Mouse (Mus musculus) hindbrain, embryonic 13.5 days (tissue): ENCODE results near the gene Olfr1442. TPM values are rescaled to one million over a fixed set of nuclear protein-coding genes. Genes with fewer than 3 reads are reported as not detected.
"Not testable (repeated sequence)": the region's sequence is repeated elsewhere in the genome, so short reads cannot be mapped to it uniquely, and the experiment has no call there.

Source experiments
- ATAC-seq: fragments of 200-750 bp; cut with Nextera tagmentation; 2 replicates; pipeline ENCODE4 v1.8.0; 2017; ENCODE audit warnings: moderate TSS enrichment; ENCODE audit not compliant: low FRiP score
- H3K27ac ChIP-seq: fragments of 300-500 bp; sonication (generic); 2 replicates; pipeline ENCODE4 v1.5.1; 2015; ENCODE audit warnings: inconsistent platforms, mild to moderate bottlenecking, moderate library complexity
- H3K27me3 ChIP-seq: fragments of 300-500 bp; sonication (generic); 2 replicates; pipeline ENCODE4 v1.6.1; 2015; ENCODE audit warnings: mild to moderate bottlenecking, inconsistent platforms
- H3K36me3 ChIP-seq: fragments of 300-500 bp; sonication (generic); 2 replicates; pipeline ENCODE4 v1.6.1; 2015; ENCODE audit warnings: mild to moderate bottlenecking, inconsistent platforms
- H3K4me1 ChIP-seq: fragments of 300-500 bp; sonication (generic); replicated peaks from 2 replicates; pipeline ENCODE4 v1.6.1; 2015; ENCODE audit warnings: inconsistent platforms
- H3K4me2 ChIP-seq: fragments of 300-500 bp; sonication (generic); 2 replicates; pipeline ENCODE4 v1.6.1; 2015; ENCODE audit warnings: inconsistent platforms, mild to moderate bottlenecking, moderate library complexity
- H3K4me3 ChIP-seq: fragments of 300-500 bp; sonication (generic); 2 replicates; pipeline ENCODE4 v1.5.1; 2015; ENCODE audit warnings: mild to moderate bottlenecking, inconsistent platforms
- H3K9ac ChIP-seq: fragments of 300-500 bp; sonication (generic); 2 replicates; pipeline ENCODE4 v1.6.1; 2015; ENCODE audit warnings: mild to moderate bottlenecking, inconsistent platforms
- H3K9me3 ChIP-seq: fragments of 300-500 bp; sonication (generic); 2 replicates; pipeline ENCODE4 v1.6.1; 2016; ENCODE audit warnings: inconsistent platforms
- WGBS: fragments of 180-500 bp; shearing (Covaris S2); methylation state at CpG from one replicate; pipeline ENCODE4 v1.1.7; 2015; 5-methylcytosine and 5-hydroxymethylcytosine counted together
- polyA plus RNA-seq: library from polyadenylated mRNA; unstranded; fragments of >200 nt; fragmentation: Nextera tagmentation; extraction: Ambion mirVana; gene quantifications from 2 replicates; pipeline ENCODE4 v1.2.1, GENCODE M21; 2015

Gene Olfr1442
- polyA plus RNA-seq, result not detected in 2 replicates

DNA sequence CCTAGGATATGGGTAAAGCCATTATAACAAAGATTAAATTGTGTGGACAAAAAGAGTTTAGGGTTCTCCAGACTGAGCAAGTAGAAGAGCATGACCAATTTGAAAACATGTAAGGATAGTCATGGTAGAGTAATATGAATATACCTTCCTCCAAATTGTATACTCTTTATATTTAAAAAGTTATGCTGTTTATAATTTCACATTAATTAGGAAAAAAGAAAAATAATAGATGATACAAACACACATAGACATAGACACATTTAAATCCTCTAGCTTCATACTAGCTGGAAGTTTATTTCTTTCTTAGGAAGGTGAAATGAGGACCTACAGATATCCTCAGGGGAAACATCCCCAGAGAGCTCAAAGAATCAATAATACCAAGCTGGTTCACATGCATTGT, at the start of gene Olfr1442:
Olfr1442 (plus strand) TSS at position 301 of the 400 bp plus-strand sequence.
- no peak for ATAC-seq
- Histone ChIP-seq H3K4me1 (no peaks in the 10 kb centered on the region), H3K36me3 (no peaks in the 10 kb centered on the region), H3K4me3 (no peak within 1 kb of the TSS), H3K4me2 (no peak within 1 kb of the TSS), H3K9me3 (no peaks in the 10 kb centered on the region), H3K27me3 (no peaks in the 10 kb centered on the region), H3K9ac (no peak within 1 kb of the TSS), H3K27ac (no peak within 1 kb of the TSS)

DNA sequence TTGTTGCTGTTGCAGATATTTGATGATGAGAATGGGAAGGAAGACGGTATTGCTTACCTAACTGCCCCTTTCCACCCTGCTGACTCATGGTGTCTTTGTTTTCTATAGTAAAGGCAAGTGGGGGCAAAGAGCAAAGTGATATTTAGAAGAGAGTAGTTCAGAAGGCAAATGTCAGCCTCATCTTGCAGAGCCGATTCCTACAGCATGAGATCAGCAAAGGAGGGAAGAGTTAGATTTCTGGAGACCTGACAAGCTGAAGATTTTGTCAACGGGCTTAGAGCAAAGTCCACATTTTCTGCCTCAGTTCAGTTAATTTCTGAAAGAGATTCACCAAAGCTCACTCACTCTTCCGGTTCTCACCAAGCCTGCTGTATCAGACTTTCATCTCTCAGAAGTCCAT, 37.1 kb upstream of the Olfr1442 start, which contains the start of gene Glyat:
Glyat (plus strand) TSS at position 133 of the 400 bp plus-strand sequence.
- Histone ChIP-seq H3K4me1 (no peaks in the 10 kb centered on the region), H3K27me3 (no peaks in the 10 kb centered on the region), H3K4me3 (no peak within 1 kb of the TSS), H3K27ac (no peak within 1 kb of the TSS), H3K4me2 (no peak within 1 kb of the TSS), H3K9me3 (no peaks in the 10 kb centered on the region), H3K9ac (no peak within 1 kb of the TSS), H3K36me3 (no peaks in the 10 kb centered on the region)
- no peak for ATAC-seq
- 86% methylated on average over 4 of the region's 4 CpGs for WGBS

DNA sequence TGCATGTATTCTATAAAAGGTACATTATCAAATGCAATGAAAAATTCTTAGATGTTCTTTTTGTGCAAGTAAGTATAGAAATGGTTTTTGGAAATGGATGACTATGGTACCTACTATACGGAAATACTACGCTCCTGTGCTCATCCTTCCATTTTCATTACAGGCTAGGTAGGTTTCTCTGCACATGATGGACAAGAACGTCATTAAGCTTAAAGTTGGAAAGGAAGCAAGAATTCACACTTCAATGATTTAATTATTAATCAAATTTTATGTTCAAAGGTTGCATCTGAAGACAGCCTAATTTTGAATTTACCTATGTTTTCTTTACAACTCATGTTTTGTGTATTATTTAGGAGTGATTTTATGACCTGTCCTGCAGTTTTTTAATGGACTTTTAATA, 36.0 kb upstream of the Olfr1442 start:
- no peak overlapping the region for H3K4me2 ChIP-seq
- WGBS, result 92% methylated on average over 3 of the region's 3 CpGs
- no peaks in the 10 kb centered on the region for H3K9me3 ChIP-seq
- no peak overlapping the region for H3K27ac ChIP-seq
- ATAC-seq, result no peak
- H3K4me1 ChIP-seq, result no peaks in the 10 kb centered on the region
- H3K4me3 ChIP-seq, result no peak overlapping the region
- no peaks in the 10 kb centered on the region for H3K36me3 ChIP-seq
- no peak overlapping the region for H3K9ac ChIP-seq
- H3K27me3 ChIP-seq, result no peaks in the 10 kb centered on the region

DNA sequence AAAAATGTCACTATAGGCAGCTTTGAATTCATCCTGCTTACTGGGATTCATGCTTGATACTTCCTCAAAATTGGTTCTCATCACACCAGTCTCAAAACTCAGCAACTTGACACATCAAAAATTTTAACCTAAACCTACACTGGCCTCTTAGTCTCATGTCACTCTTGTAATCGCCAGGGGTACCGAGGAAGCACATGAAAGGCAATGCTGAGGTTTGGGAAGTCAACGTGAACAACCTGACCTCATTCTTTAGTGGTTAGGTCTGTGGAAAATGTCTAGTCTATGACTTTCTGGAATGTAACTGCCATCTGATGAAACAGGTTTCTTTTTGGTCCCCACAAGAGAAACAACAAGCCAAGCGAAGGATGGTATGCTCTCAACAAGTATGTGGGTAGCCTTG, 35.3 kb upstream of the Olfr1442 start:
- Histone ChIP-seq H3K9ac (no peak overlapping the region), H3K27me3 (no peaks in the 10 kb centered on the region), H3K4me1 (no peaks in the 10 kb centered on the region), H3K27ac (no peak overlapping the region), H3K9me3 (no peaks in the 10 kb centered on the region), H3K4me3 (no peak overlapping the region), H3K36me3 (no peaks in the 10 kb centered on the region), H3K4me2 (no peak overlapping the region)
- WGBS, result 91% methylated on average over 4 of the region's 4 CpGs
- no peak for ATAC-seq

DNA sequence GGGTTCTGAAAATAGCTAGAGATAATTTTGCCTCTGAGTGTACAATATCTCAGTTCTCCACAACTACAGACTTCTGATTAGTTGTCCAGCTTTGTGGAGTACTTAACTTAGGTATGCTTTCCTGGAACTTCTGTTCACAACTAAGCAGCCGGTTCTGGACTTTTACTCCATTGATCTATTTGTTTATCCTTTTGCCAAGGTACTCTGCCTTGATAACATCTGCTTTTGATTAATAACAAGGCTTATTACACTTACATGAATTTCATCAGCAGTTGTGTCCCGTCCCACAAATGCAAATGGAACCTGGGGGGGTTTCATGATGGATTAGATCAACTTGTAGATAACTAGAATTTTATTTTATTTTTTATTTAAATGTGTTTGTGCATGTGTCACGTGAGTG, 33.4 kb upstream of the Olfr1442 start:
- no peaks in the 10 kb centered on the region for H3K27me3 ChIP-seq
- WGBS, result 70% methylated on average over 3 of the region's 3 CpGs
- H3K4me2 ChIP-seq, result no peak overlapping the region
- no peak overlapping the region for H3K27ac ChIP-seq
- no peaks in the 10 kb centered on the region for H3K36me3 ChIP-seq
- no peaks in the 10 kb centered on the region for H3K9me3 ChIP-seq
- H3K4me1 ChIP-seq, result no peaks in the 10 kb centered on the region
- ATAC-seq, result no peak
- no peak overlapping the region for H3K9ac ChIP-seq
- H3K4me3 ChIP-seq, result no peak overlapping the region

DNA sequence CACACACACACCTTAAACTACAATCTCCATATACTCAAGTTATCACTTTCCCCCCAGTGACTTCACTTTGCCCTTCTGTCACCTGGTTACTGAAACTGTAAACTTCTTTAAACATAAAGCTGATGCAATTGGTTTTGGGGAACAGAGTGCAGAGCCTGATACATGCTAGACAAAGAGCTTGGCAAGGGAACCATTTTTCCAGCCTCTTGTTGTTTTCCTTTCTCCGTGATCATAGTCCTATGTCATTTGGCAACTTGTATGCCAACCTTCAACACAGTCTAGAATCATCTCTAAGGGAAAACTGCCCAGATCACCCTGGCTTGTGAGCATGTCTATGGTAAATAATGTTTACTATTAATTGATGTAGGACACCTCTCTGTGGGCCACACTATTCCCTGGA, 32.2 kb upstream of the Olfr1442 start:
- no peaks in the 10 kb centered on the region for H3K36me3 ChIP-seq
- no peaks in the 10 kb centered on the region for H3K9me3 ChIP-seq
- 88% methylated on average over 1 of the region's 1 CpGs for WGBS
- no peaks in the 10 kb centered on the region for H3K27me3 ChIP-seq
- ATAC-seq, result no peak
- no peak overlapping the region for H3K9ac ChIP-seq
- H3K4me1 ChIP-seq, result no peaks in the 10 kb centered on the region
- H3K27ac ChIP-seq, result no peak overlapping the region
- no peak overlapping the region for H3K4me3 ChIP-seq
- no peak overlapping the region for H3K4me2 ChIP-seq

DNA sequence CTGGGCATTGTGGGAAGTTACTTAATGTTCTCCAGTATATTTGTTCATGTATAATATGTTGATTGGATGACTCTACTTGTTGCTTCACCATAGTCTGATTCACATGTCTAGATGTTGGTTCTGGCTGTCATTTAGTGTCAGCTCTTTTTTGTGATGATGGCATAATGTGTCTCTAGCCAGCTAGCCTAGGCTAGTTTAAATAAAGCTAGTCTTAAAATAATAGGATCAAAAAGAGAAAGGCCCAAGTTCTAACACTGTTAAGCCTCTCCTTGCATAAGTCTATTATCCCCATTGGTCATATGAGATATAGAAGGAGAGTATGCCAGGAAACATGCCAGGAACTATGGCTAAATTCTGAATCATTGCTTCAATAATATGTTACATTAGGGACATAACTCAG, 20.7 kb upstream of the Olfr1442 start:
- no peaks in the 10 kb centered on the region for H3K4me1 ChIP-seq
- ATAC-seq, result no peak
- no peak overlapping the region for H3K27ac ChIP-seq
- no peak overlapping the region for H3K4me3 ChIP-seq
- no peaks in the 10 kb centered on the region for H3K36me3 ChIP-seq
- no peak overlapping the region for H3K9ac ChIP-seq
- no peak overlapping the region for H3K4me2 ChIP-seq
- H3K27me3 ChIP-seq, result no peaks in the 10 kb centered on the region
- no peaks in the 10 kb centered on the region for H3K9me3 ChIP-seq

DNA sequence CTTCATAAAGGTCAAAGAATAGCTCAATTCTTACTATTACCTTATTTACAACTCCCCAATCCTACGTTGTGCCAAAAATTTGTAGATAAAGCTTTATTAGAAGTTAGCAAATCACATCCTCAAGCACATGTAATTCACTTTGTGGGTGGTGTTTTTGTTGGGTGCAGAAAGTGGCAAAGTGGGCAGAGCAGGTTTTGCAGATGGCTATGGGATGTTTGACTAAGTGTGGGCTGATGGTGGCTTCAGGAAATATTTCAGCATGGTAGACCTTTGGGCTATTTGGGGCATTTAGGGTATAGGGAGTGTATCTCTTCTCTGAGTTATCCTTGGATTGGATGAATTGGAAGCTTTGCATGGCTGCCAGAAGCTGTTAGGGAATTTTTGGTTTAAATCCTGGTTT, 4.1 kb upstream of the Olfr1442 start:
- no peak overlapping the region for H3K4me2 ChIP-seq
- no peaks in the 10 kb centered on the region for H3K27me3 ChIP-seq
- 87% methylated on average over 1 of the region's 1 CpGs for WGBS
- no peak for ATAC-seq
- H3K4me1 ChIP-seq, result no peaks in the 10 kb centered on the region
- no peaks in the 10 kb centered on the region for H3K36me3 ChIP-seq
- H3K9ac ChIP-seq, result no peak overlapping the region
- no peak overlapping the region for H3K4me3 ChIP-seq
- H3K27ac ChIP-seq, result no peak overlapping the region
- H3K9me3 ChIP-seq, result 0 out of 2 replicates have a peak, but pooled peaks cover 3% of the 10 kb centered on the region

DNA sequence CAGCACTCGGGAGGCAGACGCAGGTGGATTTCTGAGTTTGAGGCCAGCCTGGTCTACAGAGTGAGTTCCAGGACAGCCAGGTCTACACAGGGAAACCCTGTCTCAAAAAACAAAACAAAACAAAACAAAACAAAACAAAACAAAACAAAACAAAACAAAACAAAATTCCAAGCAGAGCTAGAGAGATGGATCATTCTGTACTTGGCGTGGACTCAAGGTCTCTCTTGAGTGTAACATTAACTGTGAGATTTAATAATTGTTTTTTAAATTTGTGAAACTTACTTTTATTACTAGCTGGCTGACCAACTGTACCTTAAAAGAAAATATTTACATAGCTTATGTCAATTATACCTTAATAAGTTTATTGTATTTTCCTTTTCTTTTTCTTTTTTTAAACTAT, 1.6 kb upstream of the Olfr1442 start:
- not testable (repeated sequence) for H3K9ac ChIP-seq, H3K4me1 ChIP-seq, H3K27ac ChIP-seq, H3K4me2 ChIP-seq, H3K9me3 ChIP-seq, ATAC-seq, H3K4me3 ChIP-seq, H3K27me3 ChIP-seq, H3K36me3 ChIP-seq
- 95% methylated on average over 3 of the region's 3 CpGs for WGBS

DNA sequence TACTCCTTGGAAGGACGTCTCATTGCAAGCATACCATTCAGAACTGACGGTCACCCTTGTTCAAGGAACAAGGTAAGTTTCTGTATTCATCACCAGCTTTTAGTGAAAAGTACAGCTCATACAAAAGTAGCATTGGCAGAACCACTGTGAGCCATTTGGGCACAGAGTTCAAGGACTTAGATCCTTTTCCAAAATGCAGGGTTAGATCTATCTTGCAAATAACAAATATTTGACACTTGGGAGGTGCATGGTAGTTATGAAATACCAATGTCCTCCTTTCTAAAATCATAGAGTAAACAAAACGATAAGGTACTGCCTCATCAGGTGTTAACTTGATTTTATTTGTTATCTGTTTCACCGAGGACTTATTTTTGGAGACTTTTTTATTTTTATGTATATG, 812 bp downstream of the Olfr1442 start:
- Histone ChIP-seq H3K9me3 (no peaks in the 10 kb centered on the region), H3K36me3 (no peaks in the 10 kb centered on the region), H3K27me3 (no peaks in the 10 kb centered on the region), H3K4me3 (no peak overlapping the region), H3K4me1 (no peaks in the 10 kb centered on the region), H3K4me2 (no peak overlapping the region), H3K9ac (no peak overlapping the region), H3K27ac (no peak overlapping the region)
- no peak for ATAC-seq
- 86% methylated on average over 4 of the region's 4 CpGs for WGBS

DNA sequence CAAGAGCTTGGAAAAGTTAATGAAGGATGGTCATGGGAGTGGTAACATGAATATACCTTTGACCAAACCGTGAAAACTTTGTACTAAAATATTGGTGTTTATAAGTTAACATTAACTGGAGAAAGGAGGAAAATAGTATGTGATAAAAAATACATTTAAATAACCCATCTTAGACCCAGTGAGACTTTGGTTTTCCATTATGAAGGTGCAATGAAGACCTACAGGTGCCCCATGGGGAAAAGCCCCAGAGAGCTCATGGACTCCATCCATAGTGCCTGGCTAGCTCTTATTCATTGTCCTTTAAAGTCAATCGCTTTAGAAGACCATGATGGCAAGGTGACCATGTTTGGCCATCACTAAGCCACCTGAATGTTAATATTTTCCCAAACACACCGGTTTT, 7.6 kb downstream of the Olfr1442 start, which contains the start of gene Olfr1443:
Olfr1443 (plus strand) TSS at position 301 of the 400 bp plus-strand sequence.
- Histone ChIP-seq H3K9ac (no peak within 1 kb of the TSS), H3K27me3 (no peaks in the 10 kb centered on the region), H3K4me1 (no peaks in the 10 kb centered on the region), H3K9me3 (no peaks in the 10 kb centered on the region), H3K4me3 (no peak within 1 kb of the TSS), H3K4me2 (no peak within 1 kb of the TSS), H3K27ac (no peak within 1 kb of the TSS), H3K36me3 (no peaks in the 10 kb centered on the region)
- WGBS, result 82% methylated on average over 3 of the region's 3 CpGs
- ATAC-seq, result no peak

DNA sequence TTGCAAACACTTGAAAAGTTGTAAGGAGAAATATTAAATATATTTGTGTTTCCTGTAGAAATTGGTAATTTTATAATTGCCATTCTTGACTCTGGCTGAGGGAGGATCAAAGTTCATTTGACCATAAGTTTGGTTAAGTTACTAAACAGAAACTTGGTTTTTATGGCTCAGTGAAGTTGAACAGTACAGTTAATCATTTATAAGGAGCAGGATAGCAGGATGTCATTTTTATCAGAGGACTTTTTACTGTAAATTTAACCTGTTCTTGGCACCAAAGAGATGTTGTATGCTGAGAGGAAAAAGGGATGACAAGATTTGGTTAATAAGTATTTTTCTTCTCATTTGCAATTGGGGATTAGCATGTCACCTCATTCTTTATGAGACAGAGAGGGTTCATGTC, 14.4 kb downstream of the Olfr1442 start:
- Histone ChIP-seq H3K4me2 (no peak overlapping the region), H3K27me3 (no peaks in the 10 kb centered on the region), H3K9me3 (no peaks in the 10 kb centered on the region), H3K36me3 (no peaks in the 10 kb centered on the region), H3K4me3 (no peak overlapping the region), H3K9ac (no peak overlapping the region), H3K27ac (no peak overlapping the region), H3K4me1 (no peaks in the 10 kb centered on the region)
- ATAC-seq, result no peak

DNA sequence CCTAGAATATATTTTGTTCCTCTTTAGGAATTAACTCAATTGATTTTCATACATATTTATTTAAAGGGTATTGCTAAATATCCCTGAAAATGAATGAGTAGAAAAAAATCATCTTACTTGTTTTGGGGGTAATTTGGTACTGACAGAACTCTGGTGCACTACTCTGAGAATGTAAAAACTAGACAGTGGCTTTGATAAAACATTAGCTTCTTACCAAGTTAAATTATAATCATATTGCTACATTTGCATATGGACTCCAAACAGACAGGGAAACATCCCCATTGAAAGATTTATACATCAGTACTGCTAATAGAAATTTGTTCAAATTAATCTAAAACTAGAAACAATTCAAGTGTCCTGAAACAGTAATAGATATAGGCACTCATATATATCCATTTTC, 15.0 kb downstream of the Olfr1442 start:
- H3K9me3 ChIP-seq, result no peaks in the 10 kb centered on the region
- H3K4me2 ChIP-seq, result no peak overlapping the region

DNA sequence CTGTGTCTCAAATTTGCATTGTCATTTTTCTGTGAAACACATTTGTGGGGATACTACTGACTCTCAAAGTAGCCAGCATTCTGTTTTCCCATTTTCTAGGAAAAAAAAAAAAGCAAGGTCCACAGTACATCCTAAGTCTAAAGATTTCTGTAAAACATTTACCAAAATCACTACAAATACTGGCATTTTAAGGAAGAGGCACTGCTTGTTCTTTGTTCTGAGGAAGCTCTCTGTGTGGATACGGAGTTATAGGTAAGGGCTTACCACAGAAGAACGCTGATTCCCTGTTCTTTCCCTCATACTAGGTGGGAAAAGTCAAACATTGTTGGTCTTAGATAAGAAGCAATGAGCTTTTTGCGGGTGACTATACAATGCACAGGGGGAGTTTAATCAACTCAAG, 25.4 kb downstream of the Olfr1442 start, which contains the start of gene Keg1:
Keg1 (plus strand) TSS at position 197 of the 400 bp plus-strand sequence.
- H3K9me3 ChIP-seq, result no peaks in the 10 kb centered on the region
- H3K27me3 ChIP-seq, result no peaks in the 10 kb centered on the region
- no peak within 1 kb of the TSS for H3K4me2 ChIP-seq
- no peaks in the 10 kb centered on the region for H3K4me1 ChIP-seq
- 84% methylated on average over 3 of the region's 3 CpGs for WGBS
- no peak within 1 kb of the TSS for H3K27ac ChIP-seq
- no peak within 1 kb of the TSS for H3K4me3 ChIP-seq
- H3K9ac ChIP-seq, result no peak within 1 kb of the TSS
- no peaks in the 10 kb centered on the region for H3K36me3 ChIP-seq
- no peak for ATAC-seq

More for the DNA sequence above, 15.0 kb downstream of the Olfr1442 start:
- H3K9ac ChIP-seq, result no peak overlapping the region
- no peaks in the 10 kb centered on the region for H3K27me3 ChIP-seq
- H3K4me1 ChIP-seq, result no peaks in the 10 kb centered on the region
- no peak for ATAC-seq
- H3K4me3 ChIP-seq, result no peak overlapping the region
- H3K36me3 ChIP-seq, result no peaks in the 10 kb centered on the region
- H3K27ac ChIP-seq, result no peak overlapping the region
